Mouse (Mus musculus): ENCODE measurements around the gene Taf1c.

Taf1c gene

DNA sequence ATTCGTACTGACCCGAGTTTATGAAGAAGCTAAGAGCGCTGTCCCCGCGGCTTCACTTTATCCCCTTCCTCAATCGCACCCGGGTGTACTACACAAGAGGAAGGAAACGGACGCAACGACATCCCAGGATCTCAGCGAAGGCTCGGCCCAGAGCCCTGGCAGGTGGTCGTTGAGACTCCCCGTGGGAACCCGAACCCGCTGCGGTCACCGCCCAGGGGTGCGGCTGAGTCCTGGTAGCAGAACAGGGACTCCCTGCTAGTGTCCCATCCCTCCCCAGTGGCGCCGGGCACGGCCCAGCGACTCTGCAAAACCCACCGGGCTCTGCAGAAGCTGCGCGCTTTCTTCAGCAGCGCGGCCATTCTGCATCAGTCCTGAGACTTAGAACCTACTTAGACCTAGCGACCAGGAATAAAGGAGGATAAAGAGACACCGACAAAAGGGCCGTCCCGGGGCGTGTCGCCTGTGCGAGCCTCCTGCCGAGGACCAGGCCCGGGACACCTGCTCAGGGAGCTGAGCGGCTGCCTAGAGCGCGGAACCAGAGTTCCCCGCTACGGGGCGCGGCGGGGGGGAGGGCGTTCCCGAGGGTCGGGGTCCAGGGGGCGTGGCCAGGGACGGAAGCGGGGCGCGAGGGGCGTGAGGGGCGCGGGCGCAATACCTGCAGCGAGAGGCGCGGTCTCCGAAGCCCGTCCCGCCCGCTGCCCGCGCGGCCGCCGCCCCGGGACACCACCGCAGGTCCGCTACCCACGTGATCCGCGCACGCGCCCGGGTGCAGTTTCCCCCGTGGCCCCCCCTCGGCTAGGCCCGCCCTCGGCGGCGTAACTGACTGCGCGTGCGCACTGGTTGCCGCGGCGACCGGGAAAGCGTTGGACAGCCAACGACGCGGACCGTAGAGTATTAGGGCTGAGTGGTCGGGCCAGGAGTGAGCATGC lies 30.3 kb downstream of the Taf1c start, which contains the start of the genes Hsdl1 and Dnaaf1:
TSS of gene Hsdl1 (minus strand) at position 747 of the 929 bp plus-strand sequence.
TSS of gene Dnaaf1 (plus strand) at position 799 of the 929 bp plus-strand sequence.
- DNase-seq (ENCODE audit: low spot score in 2 of 2), result peak; percentile 92 to 98

DNA sequence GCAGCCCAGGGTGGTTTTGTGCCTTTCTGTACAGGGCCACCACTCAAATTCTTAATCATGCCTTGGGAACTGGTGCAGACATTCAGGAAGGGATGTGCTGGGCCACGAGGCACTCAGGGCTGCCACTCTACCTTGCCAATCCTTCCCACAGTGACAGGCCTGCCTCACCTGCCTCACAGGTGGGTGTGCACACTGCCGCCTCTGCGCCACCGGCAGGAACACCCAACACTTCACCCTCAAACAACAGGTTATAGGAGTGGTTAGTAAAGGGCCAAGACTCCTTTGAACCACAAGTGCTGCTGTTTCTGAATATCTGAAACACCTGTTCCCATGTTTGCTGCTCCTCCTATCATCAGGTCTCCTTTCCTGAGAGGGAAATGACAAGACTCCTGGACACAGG lies 32.6 kb downstream of the Taf1c start:
- no peak for DNase-seq (ENCODE audit: low spot score in 2 of 2)

DNA sequence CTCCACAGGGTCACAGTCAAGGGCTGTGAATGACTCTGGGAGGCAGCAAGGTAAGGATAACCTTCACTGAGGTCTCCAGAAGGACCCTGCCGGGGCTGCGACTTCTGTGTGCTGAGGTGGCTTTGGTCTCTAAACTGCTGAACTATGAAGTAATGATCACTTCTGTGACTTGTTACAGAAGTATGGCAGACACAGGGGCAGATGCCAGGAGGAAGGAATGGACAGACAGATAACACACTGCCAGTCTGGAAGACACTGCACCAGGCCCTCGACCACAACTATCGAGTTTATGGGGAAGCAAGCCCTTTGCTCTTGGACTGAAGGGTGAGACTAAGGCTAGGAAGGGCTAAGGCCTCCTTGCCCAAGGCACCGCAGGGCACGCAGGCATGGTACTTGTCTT lies 33.9 kb downstream of the Taf1c start:
- no peak for DNase-seq (ENCODE audit: low spot score in 2 of 2)

DNA sequence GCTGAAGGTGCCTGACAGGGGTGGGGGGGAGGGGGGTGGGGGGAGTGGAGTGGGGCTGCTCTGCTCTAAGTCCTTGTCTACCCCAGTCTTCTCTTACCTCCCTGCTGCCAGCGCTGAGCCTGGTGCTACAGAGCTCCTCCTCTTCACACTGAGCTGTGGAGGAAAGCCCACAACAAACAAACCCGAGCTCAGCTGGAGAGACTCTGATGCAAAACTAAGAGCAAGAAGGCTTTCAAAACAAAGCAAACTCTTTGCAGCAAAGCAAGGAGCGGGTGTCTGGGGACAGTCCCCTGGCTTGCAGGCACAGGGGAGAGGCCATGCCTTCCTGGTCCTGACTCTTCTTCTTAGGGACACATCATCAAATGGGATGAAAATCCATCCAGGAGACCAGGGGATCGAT lies 35.1 kb downstream of the Taf1c start:
- no peak for DNase-seq (ENCODE audit: low spot score in 2 of 2)

DNA sequence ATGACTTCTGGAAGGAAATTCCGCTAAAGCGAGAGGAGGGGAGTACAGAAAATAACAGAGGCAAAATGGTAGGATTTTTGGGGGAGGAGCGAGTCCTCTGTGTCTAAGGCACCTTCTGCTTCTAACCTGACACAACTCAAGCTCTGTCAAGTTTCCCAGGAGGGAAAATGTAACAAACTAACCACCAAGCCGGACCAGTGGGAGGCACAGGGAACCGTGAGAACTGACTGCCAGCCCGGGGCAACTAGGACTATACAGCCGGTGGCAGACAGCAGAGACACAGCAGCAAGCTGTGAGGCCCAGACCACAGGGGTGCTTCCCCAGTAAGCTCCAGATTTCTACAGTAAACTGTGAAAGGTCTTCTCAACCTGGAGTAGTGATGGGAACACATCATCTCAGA lies 36.1 kb downstream of the Taf1c start:
- DNase-seq (ENCODE audit: low spot score in 2 of 2), result no peak

DNA sequence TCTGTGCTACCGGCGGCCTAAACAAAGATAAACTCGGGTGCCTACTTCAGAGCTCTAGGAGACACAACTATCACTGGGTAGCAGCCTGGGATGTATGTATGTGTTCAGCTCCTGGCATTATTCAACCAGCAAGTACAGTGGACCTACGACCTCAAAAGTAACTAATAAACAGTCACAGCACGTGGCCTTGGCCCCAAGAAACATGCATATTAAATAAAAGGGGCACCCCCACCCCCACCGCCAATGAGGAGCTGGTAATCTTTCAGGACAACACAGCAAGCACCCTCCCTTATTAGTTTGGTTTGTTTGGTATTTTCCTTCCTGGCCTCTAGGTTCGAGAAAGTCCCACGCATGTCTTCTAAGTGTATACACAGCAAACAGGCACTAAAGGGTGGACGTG lies 36.8 kb downstream of the Taf1c start:
- no peak for DNase-seq (ENCODE audit: low spot score in 2 of 2)

DNA sequence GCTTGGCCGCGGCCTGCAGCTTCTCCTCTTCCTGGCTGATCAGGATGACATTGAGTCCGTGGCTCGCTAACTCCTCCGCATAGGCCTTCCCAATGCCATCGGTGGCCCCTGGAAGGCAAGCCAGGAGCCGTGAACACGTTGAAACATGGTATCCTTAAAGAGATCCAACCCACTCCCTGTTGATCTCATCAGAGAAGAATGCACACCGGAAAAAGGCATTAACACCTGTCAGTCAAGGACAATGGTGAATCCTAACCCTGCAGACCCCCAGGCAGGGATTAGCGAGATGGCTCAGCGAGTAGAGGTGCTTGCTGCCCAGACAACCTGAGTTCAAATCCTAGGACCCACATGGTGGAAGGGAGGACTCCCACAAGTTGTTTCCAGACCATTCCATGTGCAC lies 38.7 kb downstream of the Taf1c start:
- no peak for DNase-seq (ENCODE audit: low spot score in 2 of 2)

DNA sequence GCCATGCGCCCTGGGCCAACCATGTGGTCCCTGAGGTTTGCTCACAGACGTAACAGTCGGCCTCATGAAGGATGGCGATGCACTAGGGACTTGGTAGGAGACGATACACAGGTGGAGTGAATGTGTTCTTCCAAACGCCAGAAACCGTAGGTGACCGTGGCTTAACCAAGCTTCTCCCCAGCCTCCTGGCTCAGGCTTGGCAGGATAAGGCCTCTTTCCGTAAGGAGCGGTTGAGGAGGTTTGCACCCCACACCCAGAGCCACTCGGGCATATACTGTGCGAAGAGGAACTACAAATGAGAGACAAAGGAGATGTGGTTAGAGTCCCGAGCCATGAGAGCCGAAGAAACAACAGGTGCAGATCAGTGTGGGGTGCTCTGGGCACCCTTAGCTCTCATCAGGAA lies 41.2 kb downstream of the Taf1c start:
- DNase-seq (ENCODE audit: low spot score in 2 of 2), result no peak

DNA sequence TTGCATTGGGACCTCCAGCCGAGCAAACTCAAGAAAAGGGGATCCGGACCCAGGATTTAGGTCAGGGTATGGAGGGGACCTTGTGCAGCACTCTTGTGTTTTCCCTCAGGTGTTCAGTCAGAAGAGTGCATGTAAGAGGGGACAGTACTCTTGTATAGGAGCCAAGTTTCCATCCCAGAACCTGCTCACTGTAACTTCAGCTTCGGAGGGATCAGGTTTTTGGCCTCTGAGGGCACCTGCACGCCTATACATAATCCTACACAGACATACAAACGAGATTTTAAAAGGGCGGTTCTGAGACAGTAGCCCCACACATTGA lies 45.7 kb downstream of the Taf1c start:
- DNase-seq (ENCODE audit: low spot score in 2 of 2), result no peak

DNA sequence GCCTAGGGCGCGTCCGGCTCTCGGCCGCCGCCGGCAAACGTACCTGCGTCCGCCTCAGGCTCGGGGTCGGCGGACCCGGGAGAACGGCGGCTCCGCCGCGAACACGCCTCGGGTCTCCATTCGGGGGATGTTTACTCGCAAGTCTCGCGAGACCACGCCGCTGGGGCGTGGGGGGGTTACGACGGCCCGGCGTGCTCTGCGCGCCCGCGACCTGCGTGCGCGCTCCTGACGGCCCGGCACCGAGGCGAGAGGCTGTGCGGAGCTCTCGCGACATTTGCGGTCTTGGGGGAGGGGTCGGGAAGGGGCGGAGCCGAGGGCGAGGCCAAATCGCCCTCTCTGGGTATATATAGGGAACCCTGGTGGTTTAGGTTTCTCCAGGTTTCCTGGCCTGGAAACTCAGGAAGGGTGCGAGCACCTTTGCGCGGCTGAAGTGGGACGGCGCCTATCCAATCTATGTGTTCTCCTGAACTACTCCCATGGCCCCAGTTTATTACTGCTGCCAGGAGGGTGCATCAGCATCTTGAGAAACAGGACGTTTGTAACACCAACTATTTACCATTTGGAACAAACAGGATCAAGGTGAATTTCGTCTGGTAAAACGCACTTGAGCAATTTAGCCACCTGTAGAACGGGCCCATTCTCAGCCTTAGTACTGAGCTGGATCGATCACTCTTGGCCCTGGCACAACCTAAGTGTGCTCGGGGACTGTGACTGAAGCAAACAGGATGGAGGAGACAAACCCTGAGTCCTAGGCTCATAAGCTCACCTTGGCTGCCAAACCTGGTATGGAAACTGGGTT lies 46.2 kb downstream of the Taf1c start, which contains the start of gene Mbtps1:
TSS of gene Mbtps1 (minus strand) at position 133 of the 799 bp plus-strand sequence.
- DNase-seq (ENCODE audit: low spot score in 2 of 2), result peak; percentile 97 to 99

DNA sequence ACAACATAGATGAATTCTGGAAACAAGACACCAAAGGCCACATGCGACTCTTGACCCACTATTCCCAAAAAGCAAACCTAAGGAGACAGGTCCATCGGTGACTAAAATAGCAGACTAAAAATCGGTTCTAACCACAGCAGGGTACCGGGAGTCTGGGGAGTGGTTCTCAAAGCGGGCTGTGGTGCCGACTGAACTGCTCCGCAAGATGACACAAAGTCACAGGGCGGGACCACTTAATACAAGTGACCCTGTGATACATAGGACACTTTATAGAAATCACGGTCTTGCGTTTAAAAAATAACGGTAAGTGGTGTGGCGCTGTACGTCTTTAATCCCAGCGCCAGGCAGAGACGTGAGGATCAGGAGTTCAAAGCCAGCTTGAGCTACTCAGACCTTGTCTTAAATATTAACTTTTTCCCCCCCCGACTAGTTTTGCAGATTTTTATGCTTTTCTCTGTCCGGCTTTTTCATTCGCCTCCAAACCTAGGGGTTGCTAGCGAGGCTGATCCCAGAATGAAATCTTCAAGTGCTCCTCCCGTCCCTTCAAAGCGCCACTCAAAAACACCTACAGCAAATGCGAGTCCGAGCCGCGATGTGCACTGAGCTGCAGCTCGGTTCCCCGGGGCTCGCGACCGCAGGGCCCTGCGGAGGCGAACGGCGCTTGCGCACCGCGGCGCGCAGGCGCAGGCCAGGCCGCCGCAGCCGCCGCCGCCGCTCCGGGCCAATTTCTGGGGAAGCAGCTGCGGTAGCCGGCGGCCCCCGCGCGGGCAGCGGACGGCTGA lies 47.0 kb downstream of the Taf1c start:
- no peak for DNase-seq (ENCODE audit: low spot score in 2 of 2)

DNA sequence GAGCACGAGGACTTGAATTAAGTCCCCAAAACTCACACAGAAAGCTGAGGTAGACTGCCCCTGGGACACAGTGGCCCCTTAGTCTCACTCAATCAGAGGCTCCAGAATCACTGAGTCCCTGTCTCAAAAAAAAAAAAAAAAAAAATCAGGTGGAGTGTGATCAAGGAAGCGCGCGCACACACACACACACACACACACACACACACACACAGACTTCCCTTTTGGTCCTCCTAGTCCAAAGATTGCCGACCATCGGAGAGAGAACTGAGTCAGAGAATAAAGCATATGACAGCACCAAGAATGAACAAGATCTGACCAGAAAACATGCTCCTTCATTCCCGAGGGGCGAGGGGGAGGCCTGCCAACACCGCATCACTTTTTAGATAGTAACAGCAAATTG lies 47.9 kb downstream of the Taf1c start:
- DNase-seq (ENCODE audit: low spot score in 2 of 2), result no peak

DNA sequence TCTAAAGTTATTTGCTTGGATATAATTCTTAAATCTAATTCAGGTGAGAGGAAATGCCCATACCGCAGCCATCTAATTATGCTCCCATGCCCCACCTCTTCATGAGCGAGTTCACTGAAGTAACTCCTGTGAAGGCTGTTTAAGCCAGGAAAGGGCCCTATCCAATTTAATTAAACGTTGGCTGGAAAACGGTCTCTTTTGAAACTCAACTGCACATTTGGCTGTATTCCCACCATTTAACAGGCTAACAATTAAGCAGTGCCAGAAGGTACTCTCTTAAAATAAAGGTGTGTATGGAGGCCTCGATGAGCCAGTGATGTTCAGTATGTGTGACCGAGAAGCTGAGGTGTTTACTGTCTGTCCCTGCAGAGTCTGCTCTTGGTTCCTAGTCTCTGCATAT lies 49.2 kb downstream of the Taf1c start:
- no peak for DNase-seq (ENCODE audit: low spot score in 2 of 2)

DNA sequence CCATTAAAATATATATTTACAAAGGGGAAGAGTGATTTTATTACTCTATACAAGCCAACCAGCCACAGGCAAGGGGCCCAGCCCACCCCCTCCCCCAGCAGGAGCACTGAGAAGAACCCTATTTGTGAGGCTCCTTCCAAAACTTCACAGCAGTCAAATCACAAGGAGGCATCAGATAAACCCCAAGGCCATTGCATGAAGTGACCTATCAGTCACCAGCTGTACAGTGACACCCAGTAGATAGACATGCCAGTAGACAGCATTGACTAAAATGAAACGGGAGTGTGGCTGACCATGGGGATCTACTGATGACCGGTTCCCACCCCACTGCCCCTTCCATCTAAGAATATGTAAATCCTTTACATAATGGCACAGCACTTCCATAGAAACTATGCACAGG lies 52.1 kb downstream of the Taf1c start:
- DNase-seq (ENCODE audit: low spot score in 2 of 2), result no peak

DNA sequence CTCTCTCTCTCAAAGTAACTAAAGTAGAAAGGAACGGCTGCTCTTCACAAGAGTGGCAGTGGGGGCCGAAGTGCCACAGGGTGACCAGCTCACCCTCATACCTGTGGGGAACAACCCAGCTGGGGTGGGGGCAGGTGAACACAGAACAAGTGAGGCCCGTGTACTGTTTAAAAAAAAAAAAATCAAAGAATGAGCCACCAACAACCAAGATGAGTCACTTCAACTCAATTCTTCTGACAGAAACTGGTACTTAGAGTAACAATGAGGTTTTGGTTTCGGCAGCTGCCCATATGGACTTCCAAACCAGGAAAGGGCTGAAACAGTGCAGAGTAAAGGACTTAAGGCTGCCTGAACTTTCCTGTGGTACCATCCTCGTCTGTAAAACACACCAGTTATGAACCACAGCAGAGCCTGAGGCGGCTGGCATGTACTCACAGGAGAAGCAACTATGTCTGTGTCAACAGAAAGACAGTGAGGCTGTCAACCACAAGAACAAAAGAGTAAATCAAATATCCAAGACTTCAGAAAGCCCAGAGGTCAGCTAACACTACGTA lies 56.4 kb downstream of the Taf1c start:
- DNase-seq (ENCODE audit: low spot score in 2 of 2), result no peak
